Comparison of ENCODE assay signal across 8 mouse cellular contexts in genomic region chr16:87496728-87497127, GRCm38 (mm10). TPM values are rescaled to one million over a fixed set of nuclear protein-coding genes. Genes with fewer than 3 reads are reported as not detected.
DNase-seq lines count a peak whose midpoint lies in the region; ATAC-seq and TF ChIP-seq lines count a peak whose summit lies in the region.

No protein-coding gene starts in this region.

- peaks cover 28% of the 10 kb centered on the region for H3K36me3 ChIP-seq in E14TG2a.4 (ENCODE audit: insufficient read depth, low read length)
- peaks cover 18% of the 10 kb centered on the region for H3K36me3 ChIP-seq in heart, embryonic 16.5 days (ENCODE audit: control insufficient read depth, insufficient read depth)
- H3K36me3 ChIP-seq in liver, embryonic 16.5 days (ENCODE audit: control insufficient read depth, insufficient read depth): peaks cover 8% of the 10 kb centered on the region
- peaks cover 16% of the 10 kb centered on the region for H3K36me3 ChIP-seq in thymus, adult 2 months (ENCODE audit: control insufficient read depth, insufficient read depth, low read length)

- H3K9ac ChIP-seq in heart, embryonic 16.5 days (ENCODE audit: low read length): no peak overlapping the region
- no peak overlapping the region for H3K9ac ChIP-seq in liver, embryonic 16.5 days (ENCODE audit: low read depth, low read length)

- no peaks in the 10 kb centered on the region for H3K9me3 ChIP-seq in E14TG2a.4 (ENCODE audit: low read length)
- H3K9me3 ChIP-seq in heart, embryonic 16.5 days (replicated peaks; ENCODE audit: control insufficient read depth, low read length): no peaks in the 10 kb centered on the region
- no peaks in the 10 kb centered on the region for H3K9me3 ChIP-seq in liver, embryonic 16.5 days (replicated peaks; ENCODE audit: control insufficient read depth, low read length)

- TF ChIP-seq CTCF in E14TG2a.4 (conservative IDR thresholded peaks at IDR 0.05; ENCODE audit: low read length): no peak
- no peak for TF ChIP-seq CTCF in thymus, adult 2 months (IDR thresholded peaks at IDR 0.05; ENCODE audit: borderline replicate concordance, control insufficient read depth, extremely low read depth, insufficient read depth, low read length, poor library complexity)

- H3K4me1 ChIP-seq in E14TG2a.4 (replicated peaks; ENCODE audit: low read depth, low read length): peaks cover 44% of the 10 kb centered on the region
- H3K4me1 ChIP-seq in heart, embryonic 16.5 days (ENCODE audit: control insufficient read depth, insufficient read depth, low read length): peaks cover 21% of the 10 kb centered on the region
- peaks cover 18% of the 10 kb centered on the region for H3K4me1 ChIP-seq in liver, embryonic 16.5 days (ENCODE audit: control insufficient read depth, low read depth, low read length)
- peaks cover 5% of the 10 kb centered on the region for H3K4me1 ChIP-seq in thymus, adult 2 months (replicated peaks; ENCODE audit: control insufficient read depth, insufficient read depth, low read length)

- H3K27ac ChIP-seq in heart, embryonic 16.5 days (ENCODE audit: low read length): no peak overlapping the region
- H3K27ac ChIP-seq in liver, embryonic 16.5 days (ENCODE audit: low read length): no peak overlapping the region
- no peak overlapping the region for H3K27ac ChIP-seq in thymus, adult 2 months (ENCODE audit: control insufficient read depth, insufficient read depth, low read length)

- H3K27me3 ChIP-seq in E14TG2a.4 (ENCODE audit: insufficient read depth, low read length): no peaks in the 10 kb centered on the region
- H3K27me3 ChIP-seq in heart, embryonic 16.5 days (ENCODE audit: control insufficient read depth, insufficient read depth, low read length): no peaks in the 10 kb centered on the region
- no peaks in the 10 kb centered on the region for H3K27me3 ChIP-seq in liver, embryonic 16.5 days (ENCODE audit: control insufficient read depth, insufficient read depth, low read depth, low read length)
- no peaks in the 10 kb centered on the region for H3K27me3 ChIP-seq in thymus, adult 2 months (ENCODE audit: control insufficient read depth, insufficient read depth, low read length)

- peak overlapping the region; percentile 87 for H3K4me2 ChIP-seq in heart, embryonic 16.5 days (ENCODE audit: low read depth, low read length)
- peak overlapping the region; percentile 94 for H3K4me2 ChIP-seq in liver, embryonic 16.5 days (ENCODE audit: low read depth, low read length)

- no peak for ATAC-seq in heart, embryonic 16.5 days (replicated peaks; ENCODE audit: extremely low read depth, insufficient read depth, low FRiP score)
- no peak for ATAC-seq in liver, embryonic 16.5 days (ENCODE audit: low read depth)

- H3K4me3 ChIP-seq in E14TG2a.4 (replicated peaks; ENCODE audit: low read length): peak overlapping the region; percentile 99
- H3K4me3 ChIP-seq in heart, embryonic 16.5 days (ENCODE audit: low read length): 0 out of 2 replicates have a peak overlapping the region, but pooled peaks have one; percentile 18
- H3K4me3 ChIP-seq in liver, embryonic 16.5 days (ENCODE audit: low read depth, low read length): peak overlapping the region; percentile 36
- H3K4me3 ChIP-seq in thymus, adult 2 months (ENCODE audit: control insufficient read depth, insufficient read depth, low read length): no peak overlapping the region

- 96% methylated on average over 2 of the region's 2 CpGs for WGBS in heart, embryonic 16.5 days
- 77% methylated on average over 2 of the region's 2 CpGs for WGBS in liver, embryonic 16.5 days (ENCODE audit: insufficient replicate concordance)
- WGBS in thymus, adult 2 months: 95% methylated on average over 2 of the region's 2 CpGs

- DNase-seq in heart, adult 11 months: peak; percentile 84
- no peak for DNase-seq in heart, postnatal 4 days
- no peak for DNase-seq in thymus, adult 2 months
- no peak for DNase-seq in adrenal gland, postnatal 10 days
- no peak for DNase-seq in lung, postnatal 25 days (ENCODE audit: low spot score)

- no peak for TF ChIP-seq POLR2A in thymus, adult 2 months (IDR thresholded peaks at IDR 0.05; ENCODE audit: control insufficient read depth, extremely low read depth, insufficient read depth, low read length, poor library complexity)

RNA-seq across cellular contexts. Expression of gene Cct8, which starts 1.1 kb away (rescaled TPM):
- total RNA-seq in heart, postnatal 4 days (2021): 100 to 1,000 TPM; 202 to 213 TPM
- 296 and 348 TPM in 2 replicates for polyA plus RNA-seq in heart, embryonic 16.5 days (2015; fragmentation: Nextera tagmentation; extraction: Ambion mirVana)
- 185 and 211 TPM in 2 replicates for polyA plus RNA-seq in liver, embryonic 16.5 days (2015; fragmentation: Nextera tagmentation; extraction: Ambion mirVana)
- 36.1 and 37.7 TPM in 2 replicates for polyA plus RNA-seq in thymus, adult 2 months (2012; rRNA removed)
- total RNA-seq in adrenal gland, postnatal 10 days (2021): 100 to 1,000 TPM; 186 to 192 TPM

RNA-seq across cellular contexts. Expression of gene Usp16, which starts 42.2 kb away (rescaled TPM):
- total RNA-seq in heart, postnatal 4 days (2021): 10 to 100 TPM; 48.6 to 49.4 TPM
- 32.9 and 41.5 TPM in 2 replicates for polyA plus RNA-seq in heart, embryonic 16.5 days (2015; fragmentation: Nextera tagmentation; extraction: Ambion mirVana)
- 13.6 and 15.7 TPM in 2 replicates for polyA plus RNA-seq in liver, embryonic 16.5 days (2015; fragmentation: Nextera tagmentation; extraction: Ambion mirVana)
- polyA plus RNA-seq in thymus, adult 2 months (2012; rRNA removed): 17.4 and 26.8 TPM in 2 replicates
- 10 to 100 TPM; 55.1 to 60.2 TPM for total RNA-seq in adrenal gland, postnatal 10 days (2021)

RNA-seq across cellular contexts. Expression of gene Rwdd2b, which starts 56.4 kb away (rescaled TPM):
- 1 to 10 TPM; 6.9 to 7.6 TPM for total RNA-seq in heart, postnatal 4 days (2021)
- 11.2 and 13.0 TPM in 2 replicates for polyA plus RNA-seq in heart, embryonic 16.5 days (2015; fragmentation: Nextera tagmentation; extraction: Ambion mirVana)
- polyA plus RNA-seq in liver, embryonic 16.5 days (2015; fragmentation: Nextera tagmentation; extraction: Ambion mirVana): 3.6 and 4.1 TPM in 2 replicates
- polyA plus RNA-seq in thymus, adult 2 months (2012; rRNA removed): 9.3 and 9.5 TPM in 2 replicates
- 1 to 10 TPM; 7.6 to 8.1 TPM for total RNA-seq in adrenal gland, postnatal 10 days (2021)

RNA-seq across cellular contexts. Expression of gene Map3k7cl, which starts 56.4 kb away (rescaled TPM):
- 1 to 10 TPM; 9.4 to 9.5 TPM for total RNA-seq in heart, postnatal 4 days (2021)
- 0.30 and 0.86 TPM in 2 replicates for polyA plus RNA-seq in heart, embryonic 16.5 days (2015; fragmentation: Nextera tagmentation; extraction: Ambion mirVana)
- 0.09 TPM in 1 of 2 replicates, not detected in the other for polyA plus RNA-seq in liver, embryonic 16.5 days (2015; fragmentation: Nextera tagmentation; extraction: Ambion mirVana)
- 3.9 and 4.1 TPM in 2 replicates for polyA plus RNA-seq in thymus, adult 2 months (2012; rRNA removed)
- total RNA-seq in adrenal gland, postnatal 10 days (2021): 1 to 10 TPM; 4.1 to 5.5 TPM
